Mouse (Mus musculus): ENCODE measurements around the gene Gm27235. TPM values are rescaled to one million over a fixed set of nuclear protein-coding genes. Genes with fewer than 3 reads are reported as not detected.
"Not testable (repeated sequence)": the region's sequence is repeated elsewhere in the genome, so short reads cannot be mapped to it uniquely, and the experiment has no call there.

Gene Gm27235
- total RNA-seq (2021), result not detected in 2 replicates
- long read RNA-seq, result 0 reads

GRCm38 (mm10) chr9:35790001-35790400, at the start of gene Gm27235, which contains the start of gene D730048I06Rik:
Gene Gm27235, minus strand, starts transcription at chr9:35790101.
Gene D730048I06Rik, minus strand, starts transcription at chr9:35790112.
- no peak for DNase-seq

- DNase-seq, result not testable (repeated sequence)
Measured at GRCm38 (mm10) chr9:35817881-35818280, 28.0 kb upstream of the Gm27235 start.

GRCm38 (mm10) chr9:35798146-35798545, 8.2 kb upstream of the Gm27235 start:
- no peak for DNase-seq

GRCm38 (mm10) chr9:35778009-35778408, 11.9 kb downstream of the Gm27235 start, which contains the start of gene Gm17727:
Gene Gm17727, minus strand, starts transcription at chr9:35778109.
- no peak for DNase-seq

- no peak for DNase-seq
Measured at GRCm38 (mm10) chr9:35756843-35757242, 33.1 kb downstream of the Gm27235 start.

- DNase-seq, result no peak
Measured at GRCm38 (mm10) chr9:35740749-35741148, 49.2 kb downstream of the Gm27235 start, which contains the start of gene Gm17677. Gene Gm17677, plus strand, starts transcription at chr9:35741049.

Other genes starting within 250 kb of the Gm27235 start
- gene Ddx25, start 231.6 kb downstream of the Gm27235 start, total RNA-seq (2021), result 0.52 and 0.73 TPM in 2 replicates
- gene Pus3, start 231.5 kb downstream of the Gm27235 start, total RNA-seq (2021), result 12.8 and 13.5 TPM in 2 replicates
- 0.52 TPM in 1 of 2 replicates, not detected in the other for gene Pate2, start 219.8 kb downstream of the Gm27235 start, total RNA-seq (2021)
- gene Hyls1, start 219.7 kb downstream of the Gm27235 start, total RNA-seq (2021), result 4.5 and 5.4 TPM in 2 replicates
- not detected in 2 replicates for gene Pate4, start 178.2 kb downstream of the Gm27235 start, total RNA-seq (2021)
- gene Pate3, start 141.9 kb downstream of the Gm27235 start, total RNA-seq (2021), result not detected in 2 replicates
- not detected in 2 replicates for gene Pate1, start 102.7 kb downstream of the Gm27235 start, total RNA-seq (2021)
- not detected in 2 replicates for gene Gm17677, start 49.1 kb downstream of the Gm27235 start, total RNA-seq (2021)
- not detected in 2 replicates for gene Gm17727, start 12.0 kb downstream of the Gm27235 start, total RNA-seq (2021)
- not detected in 2 replicates for gene D730048I06Rik, start within 50 bp of the Gm27235 start, total RNA-seq (2021)
- not detected in 2 replicates for gene 9230110F15Rik, start 54.0 kb upstream of the Gm27235 start, total RNA-seq (2021)
- gene 9230113P08Rik, start 118.3 kb upstream of the Gm27235 start, total RNA-seq (2021), result not detected in 2 replicates